Mouse (Mus musculus): Measurements from ENCODE around the gene Aldh3b2.
A peak's percentile ranks its signal among the peaks of the same experiment; 100 is the strongest.
"Not testable (repeated sequence)": the region's sequence is repeated elsewhere in the genome, so short reads cannot be mapped to it uniquely, and the experiment has no call there.

Aldh3b2 gene

GRCm38 (mm10) chr19:3947813-3948212, 24.3 kb upstream of the Aldh3b2 start:
- DNase-seq (ENCODE audit: low spot score in 2 of 2): no peak

- no peak for DNase-seq (ENCODE audit: low spot score in 2 of 2)
These were observed 23.6 kb upstream of the Aldh3b2 start for GRCm38 (mm10) chr19:3948546-3948945.

GRCm38 (mm10) chr19:3950331-3950730, 21.8 kb upstream of the Aldh3b2 start:
- no peak for DNase-seq (ENCODE audit: low spot score in 2 of 2)

GRCm38 (mm10) chr19:3951461-3951860, 20.7 kb upstream of the Aldh3b2 start:
- DNase-seq (ENCODE audit: low spot score in 2 of 2): no peak

- no peak for DNase-seq (ENCODE audit: low spot score in 2 of 2)
These were observed 20.0 kb upstream of the Aldh3b2 start for GRCm38 (mm10) chr19:3952099-3952498.

- DNase-seq (ENCODE audit: low spot score in 2 of 2): no peak
These were observed 17.1 kb upstream of the Aldh3b2 start for GRCm38 (mm10) chr19:3955033-3955432.

- DNase-seq (ENCODE audit: low spot score in 2 of 2): no peak
These were observed 16.3 kb upstream of the Aldh3b2 start for GRCm38 (mm10) chr19:3955804-3956203.

GRCm38 (mm10) chr19:3957296-3958036, 14.7 kb upstream of the Aldh3b2 start:
- not testable (repeated sequence) for DNase-seq (ENCODE audit: low spot score in 2 of 2)

GRCm38 (mm10) chr19:3958470-3958869, 13.7 kb upstream of the Aldh3b2 start, which contains the start of gene Aldh3b3:
Aldh3b3 (plus strand) TSS chr19:3958645.
- DNase-seq (ENCODE audit: low spot score in 2 of 2): no peak

- DNase-seq (ENCODE audit: low spot score in 2 of 2): no peak
These were observed 13.1 kb upstream of the Aldh3b2 start for GRCm38 (mm10) chr19:3959030-3959429.

GRCm38 (mm10) chr19:3960211-3960610, 11.9 kb upstream of the Aldh3b2 start:
- DNase-seq (ENCODE audit: low spot score in 2 of 2): no peak

- not testable (repeated sequence) for DNase-seq (ENCODE audit: low spot score in 2 of 2)
These were observed 10.3 kb upstream of the Aldh3b2 start for GRCm38 (mm10) chr19:3961805-3962204.

- no peak for DNase-seq (ENCODE audit: low spot score in 2 of 2)
These were observed 9.7 kb upstream of the Aldh3b2 start for GRCm38 (mm10) chr19:3962469-3962868.

- no peak for DNase-seq (ENCODE audit: low spot score in 2 of 2)
These were observed 8.1 kb upstream of the Aldh3b2 start for GRCm38 (mm10) chr19:3964030-3964429.

GRCm38 (mm10) chr19:3966330-3967075, 5.6 kb upstream of the Aldh3b2 start:
- no peak for DNase-seq (ENCODE audit: low spot score in 2 of 2)

GRCm38 (mm10) chr19:3967258-3967657, 4.9 kb upstream of the Aldh3b2 start:
- DNase-seq (ENCODE audit: low spot score in 2 of 2): no peak

- not testable (repeated sequence) for DNase-seq (ENCODE audit: low spot score in 2 of 2)
These were observed 2.5 kb downstream of the Aldh3b2 start for GRCm38 (mm10) chr19:3974608-3975007.

- DNase-seq (ENCODE audit: low spot score in 2 of 2): no peak
These were observed 3.7 kb downstream of the Aldh3b2 start for GRCm38 (mm10) chr19:3975866-3976265.

GRCm38 (mm10) chr19:3980309-3980708, 8.2 kb downstream of the Aldh3b2 start:
- DNase-seq (ENCODE audit: low spot score in 2 of 2): peak; percentile 48 to 52

GRCm38 (mm10) chr19:3980917-3981316, 8.8 kb downstream of the Aldh3b2 start:
- DNase-seq (ENCODE audit: low spot score in 2 of 2): no peak

- DNase-seq (ENCODE audit: low spot score in 2 of 2): no peak
These were observed 11.5 kb downstream of the Aldh3b2 start for GRCm38 (mm10) chr19:3983527-3984200.

- no peak for DNase-seq (ENCODE audit: low spot score in 2 of 2)
These were observed 13.1 kb downstream of the Aldh3b2 start for GRCm38 (mm10) chr19:3985261-3985681.
